In genomic region chr1:174048227-174048626, GRCm38 (mm10) we compare ENCODE assay signal across 14 mouse cellular contexts. TPM values are rescaled to one million over a fixed set of nuclear protein-coding genes. Genes with fewer than 3 reads are reported as not detected.
"Had no signal": no experiment of that assay in that cellular context is flagged by ENCODE, and none has a peak within 500 bp of the region (broad histone marks: within the 10 kb centered on the region; RNA-seq: fewer than 3 reads in every experiment).

No protein-coding gene starts in this region.

RNA-seq across cellular contexts. Expression of gene Olfr432, which starts 0.8 kb away (rescaled TPM):
- total RNA-seq: heart, postnatal 10 days; heart, postnatal 14 days; heart, postnatal 25 days; heart, postnatal 36 days; heart, postnatal 4 days; hindbrain, postnatal 0 days; layer of hippocampus, adult 18-20 months; layer of hippocampus, adult 2 months; layer of hippocampus, adult 8-10 months; layer of hippocampus, postnatal 10 days; layer of hippocampus, postnatal 14 days; layer of hippocampus, postnatal 25 days; layer of hippocampus, postnatal 36 days; left cerebral cortex, adult 18-20 months had no signal

RNA-seq across cellular contexts. Expression of gene Olfr433, which starts 7.7 kb away (rescaled TPM):
- total RNA-seq: heart, postnatal 10 days; heart, postnatal 14 days; heart, postnatal 25 days; heart, postnatal 36 days; heart, postnatal 4 days; hindbrain, postnatal 0 days; layer of hippocampus, adult 18-20 months; layer of hippocampus, adult 2 months; layer of hippocampus, adult 8-10 months; layer of hippocampus, postnatal 10 days; layer of hippocampus, postnatal 14 days; layer of hippocampus, postnatal 25 days; layer of hippocampus, postnatal 36 days; left cerebral cortex, adult 18-20 months had no signal

RNA-seq across cellular contexts. Expression of gene Ifi205, which starts 16.6 kb away (rescaled TPM):
- total RNA-seq: hindbrain, postnatal 0 days; layer of hippocampus, adult 18-20 months; layer of hippocampus, adult 8-10 months; layer of hippocampus, postnatal 25 days; layer of hippocampus, postnatal 36 days; left cerebral cortex, adult 18-20 months had no signal

RNA-seq across cellular contexts. Expression of gene Olfr430, which starts 18.2 kb away (rescaled TPM):
- total RNA-seq: heart, postnatal 10 days; heart, postnatal 14 days; heart, postnatal 25 days; heart, postnatal 36 days; heart, postnatal 4 days; hindbrain, postnatal 0 days; layer of hippocampus, adult 18-20 months; layer of hippocampus, adult 2 months; layer of hippocampus, adult 8-10 months; layer of hippocampus, postnatal 10 days; layer of hippocampus, postnatal 14 days; layer of hippocampus, postnatal 25 days; layer of hippocampus, postnatal 36 days; left cerebral cortex, adult 18-20 months had no signal

RNA-seq across cellular contexts. Expression of gene Olfr429, which starts 35.9 kb away (rescaled TPM):
- total RNA-seq: heart, postnatal 10 days; heart, postnatal 14 days; heart, postnatal 25 days; heart, postnatal 36 days; heart, postnatal 4 days; hindbrain, postnatal 0 days; layer of hippocampus, adult 18-20 months; layer of hippocampus, adult 2 months; layer of hippocampus, adult 8-10 months; layer of hippocampus, postnatal 10 days; layer of hippocampus, postnatal 14 days; layer of hippocampus, postnatal 25 days; layer of hippocampus, postnatal 36 days; left cerebral cortex, adult 18-20 months had no signal
